Mouse (Mus musculus): ENCODE data around the gene Itgad. TPM values are rescaled to one million over a fixed set of nuclear protein-coding genes. Genes with fewer than 3 reads are reported as not detected.

Itgad gene
- polyA plus RNA-seq, 1 experiment from 2014 or later, result not detected

DNA sequence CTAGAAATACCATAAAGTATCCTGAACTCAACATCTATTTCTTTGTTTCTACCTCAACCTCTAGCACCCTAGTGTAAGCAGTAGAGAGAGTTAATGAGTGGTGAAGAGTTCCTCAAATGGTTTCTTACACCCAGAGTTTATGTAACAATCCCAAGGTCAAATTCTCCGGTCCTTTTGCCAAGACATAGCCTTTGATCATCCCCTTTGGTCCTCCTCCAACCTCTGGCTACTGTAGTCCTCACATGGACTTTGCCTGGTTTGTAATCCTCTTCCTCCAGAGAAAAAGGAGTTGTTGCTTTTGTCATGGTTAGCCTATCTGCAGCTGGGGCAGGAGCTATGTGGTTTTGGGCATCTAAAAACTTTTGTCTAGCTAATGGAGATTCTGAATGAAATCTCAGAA lies 81.3 kb downstream of the Itgad start:
- Histone ChIP-seq H3K36me3 (ENCODE audit: control insufficient read depth, insufficient read depth, low read length) (peaks cover 10% of the 10 kb centered on the region), H3K9me3 (ENCODE audit: control insufficient read depth, low read length) (no peaks in the 10 kb centered on the region), H3K4me3 (ENCODE audit: low read depth, low read length) (no peak overlapping the region), H3K4me1 (replicated peaks; ENCODE audit: control insufficient read depth, insufficient read depth) (no peaks in the 10 kb centered on the region; the same call in 1 of the 2 replicates), H3K27me3 (ENCODE audit: control insufficient read depth, insufficient read depth, low read length) (no peaks in the 10 kb centered on the region), H3K9ac (ENCODE audit: low read length) (no peak overlapping the region), H3K27ac (replicated peaks) (no peak overlapping the region), H3K4me2 (replicated peaks; ENCODE audit: low read depth) (no peak overlapping the region)
- WGBS, result 64% methylated on average over 1 of the region's 1 CpGs
- DNase-seq (ENCODE audit: low spot score), result no peak
- ATAC-seq (ENCODE audit: low FRiP score, low TSS enrichment), result no peak
- no peak for TF ChIP-seq CTCF (IDR thresholded peaks at IDR 0.05; ENCODE audit: low read depth)
- TF ChIP-seq EP300 (optimal IDR thresholded peaks at IDR 0.05), result no peak

GRCm38 (mm10) chr7:128236426-128236825 lies 82.2 kb downstream of the Itgad start:
- no peak for ATAC-seq (ENCODE audit: low FRiP score, low TSS enrichment)
- Histone ChIP-seq H3K27me3 (ENCODE audit: control insufficient read depth, insufficient read depth, low read length) (no peaks in the 10 kb centered on the region), H3K9ac (ENCODE audit: low read length) (peak overlapping the region; percentile 89; the same call in 1 of the 2 replicates), H3K4me1 (replicated peaks; ENCODE audit: control insufficient read depth, insufficient read depth) (no peaks in the 10 kb centered on the region; the same call in 1 of the 2 replicates), H3K27ac (replicated peaks) (no peak overlapping the region; the same call in 1 of the 2 replicates), H3K4me3 (ENCODE audit: low read depth, low read length) (no peak overlapping the region), H3K9me3 (ENCODE audit: control insufficient read depth, low read length) (no peaks in the 10 kb centered on the region), H3K36me3 (ENCODE audit: control insufficient read depth, insufficient read depth, low read length) (peaks cover 16% of the 10 kb centered on the region), H3K4me2 (replicated peaks; ENCODE audit: low read depth) (no peak overlapping the region; the same call in 1 of the 2 replicates)
- WGBS, result 96% methylated on average over 13 of the region's 13 CpGs
- no peak for DNase-seq (ENCODE audit: low spot score)
- no peak for TF ChIP-seq EP300 (optimal IDR thresholded peaks at IDR 0.05)
- TF ChIP-seq CTCF (IDR thresholded peaks at IDR 0.05; ENCODE audit: low read depth), result no peak

DNA sequence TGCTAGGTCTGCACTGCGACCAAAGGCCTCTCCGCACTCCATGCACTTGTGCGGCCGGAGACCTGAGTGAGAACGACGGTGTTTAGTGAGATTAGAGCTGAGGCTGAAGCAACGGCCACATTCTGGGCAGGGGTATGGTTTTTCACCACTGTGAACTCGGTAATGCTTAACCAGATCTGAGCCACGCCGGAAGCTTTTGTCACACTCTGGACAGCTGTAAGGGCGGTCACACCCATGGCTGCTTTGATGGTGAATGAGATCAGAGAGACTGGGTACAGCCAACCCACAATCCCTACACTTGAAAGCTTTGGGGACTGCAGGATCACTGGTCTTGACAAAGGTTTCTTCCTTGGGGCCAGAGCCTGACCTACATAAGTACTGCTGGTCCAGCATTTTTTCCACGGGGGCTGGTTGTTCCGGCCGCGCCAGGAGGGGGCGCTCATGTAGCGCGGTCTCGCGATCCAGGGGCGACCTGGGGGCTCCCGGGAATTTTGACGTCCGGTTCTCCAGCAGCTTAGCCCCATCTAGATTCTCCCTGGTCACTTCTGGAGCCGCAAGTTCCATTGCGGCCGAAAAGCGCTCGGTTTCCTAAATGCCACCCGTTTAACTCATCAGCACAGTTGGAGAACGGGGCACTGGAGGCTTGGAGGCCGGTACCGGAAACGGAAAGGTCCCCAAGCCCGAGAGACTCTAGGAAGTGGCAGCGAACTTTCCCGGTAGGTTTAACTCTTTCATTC lies 82.8 kb downstream of the Itgad start, which contains the start of gene Armc5:
Gene Armc5, plus strand, starts transcription at position 487 of the 737 bp plus-strand sequence.
- H3K4me1 ChIP-seq (replicated peaks; ENCODE audit: control insufficient read depth, insufficient read depth), result no peaks in the 10 kb centered on the region; the same call in 1 of the 2 replicates
- ATAC-seq (ENCODE audit: low FRiP score, low TSS enrichment), result peak; percentile 40
- 22% methylated on average over 37 of the region's 37 CpGs for WGBS

DNA sequence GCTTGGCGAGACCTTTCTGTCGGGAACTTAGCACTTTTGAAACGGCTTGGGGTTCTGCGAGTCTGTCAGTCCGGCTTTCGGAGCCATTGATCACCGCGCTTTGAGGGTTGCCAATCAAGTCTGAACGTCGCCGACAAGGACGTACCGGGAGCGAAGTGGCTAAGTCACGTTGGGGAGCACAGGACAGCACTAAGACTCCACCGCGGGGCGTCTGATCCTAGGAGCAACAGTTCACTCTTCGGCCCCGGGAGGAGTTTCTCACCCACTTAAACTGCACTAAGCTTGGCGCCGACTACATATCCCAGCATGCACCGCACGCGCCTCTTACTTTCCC lies 83.4 kb downstream of the Itgad start:
- Histone ChIP-seq H3K9ac (ENCODE audit: low read length) (peak overlapping the region; percentile 89), H3K9me3 (ENCODE audit: control insufficient read depth, low read length) (no peaks in the 10 kb centered on the region), H3K36me3 (ENCODE audit: control insufficient read depth, insufficient read depth, low read length) (peaks cover 22% of the 10 kb centered on the region), H3K4me1 (replicated peaks; ENCODE audit: control insufficient read depth, insufficient read depth) (no peaks in the 10 kb centered on the region; the same call in 1 of the 2 replicates), H3K27me3 (ENCODE audit: control insufficient read depth, insufficient read depth, low read length) (no peaks in the 10 kb centered on the region), H3K4me3 (ENCODE audit: low read depth, low read length) (peak overlapping the region; percentile 71), H3K27ac (replicated peaks) (peak overlapping the region; percentile 98), H3K4me2 (replicated peaks; ENCODE audit: low read depth) (peak overlapping the region; percentile 81)
- ATAC-seq (ENCODE audit: low FRiP score, low TSS enrichment), result no peak
- under 1% methylated on average over 25 of the region's 25 CpGs for WGBS
- no peak for DNase-seq (ENCODE audit: low spot score)
- TF ChIP-seq EP300 (optimal IDR thresholded peaks at IDR 0.05) (peak; percentile 48), CTCF (IDR thresholded peaks at IDR 0.05; ENCODE audit: low read depth) (no peak)

More for the DNA sequence above, 82.8 kb downstream of the Itgad start, which contains the start of gene Armc5:
- Histone ChIP-seq H3K9me3 (ENCODE audit: control insufficient read depth, low read length) (no peaks in the 10 kb centered on the region), H3K4me3 (ENCODE audit: low read depth, low read length) (peak within 1 kb of the TSS; percentile 71), H3K36me3 (ENCODE audit: control insufficient read depth, insufficient read depth, low read length) (peaks cover 18% of the 10 kb centered on the region), H3K27me3 (ENCODE audit: control insufficient read depth, insufficient read depth, low read length) (no peaks in the 10 kb centered on the region), H3K27ac (replicated peaks) (peak within 1 kb of the TSS; percentile 98), H3K4me2 (replicated peaks; ENCODE audit: low read depth) (peak within 1 kb of the TSS; percentile 81), H3K9ac (ENCODE audit: low read length) (peak within 1 kb of the TSS; percentile 89)
- DNase-seq (ENCODE audit: low spot score), result peak; percentile 84
- peak; percentile 86 for TF ChIP-seq CTCF (IDR thresholded peaks at IDR 0.05; ENCODE audit: low read depth)
- TF ChIP-seq EP300 (optimal IDR thresholded peaks at IDR 0.05), result no peak

DNA sequence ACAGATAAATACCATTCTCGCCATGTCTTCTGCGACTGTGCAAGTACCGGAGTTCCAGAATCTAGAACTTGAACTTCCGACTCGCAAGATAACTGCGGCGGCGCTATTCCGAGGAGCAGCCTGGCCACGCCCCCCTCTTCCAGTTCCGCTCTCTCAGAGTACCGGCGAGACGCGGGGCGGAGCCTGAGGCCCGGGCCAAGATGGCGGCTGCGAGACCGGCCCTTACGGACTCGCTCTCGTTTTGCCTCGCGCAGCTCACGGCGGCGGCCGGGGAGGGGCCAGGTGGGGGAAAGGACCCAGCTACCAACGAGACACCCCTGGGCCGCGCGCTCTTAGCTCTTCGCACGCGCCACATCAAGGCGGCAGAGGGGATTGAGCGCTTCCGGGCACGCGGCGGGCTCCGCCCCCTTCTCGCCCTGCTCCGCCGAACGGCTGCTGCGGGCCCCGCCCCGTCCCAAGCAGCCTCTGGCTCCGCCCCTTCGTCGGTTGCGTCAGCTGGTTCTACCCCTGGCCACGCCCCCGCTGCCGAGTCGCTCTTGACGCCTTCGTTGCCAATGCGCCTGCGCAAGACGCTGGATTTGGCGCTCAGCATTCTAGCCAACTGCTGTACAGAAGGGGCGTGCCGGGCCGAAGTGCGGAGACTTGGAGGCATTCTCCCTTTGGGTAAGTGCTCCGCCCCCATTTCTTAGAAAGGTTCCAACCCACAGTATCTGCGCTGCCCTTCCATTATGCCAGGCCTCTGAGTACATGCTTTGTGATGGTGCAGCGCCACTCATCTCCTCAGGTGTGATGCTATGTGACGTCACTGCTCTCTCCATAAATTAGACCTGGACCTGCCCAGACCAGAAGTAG lies 84.0 kb downstream of the Itgad start, which contains the start of gene 9130023H24Rik:
Gene 9130023H24Rik, minus strand, starts transcription at position 105 of the 852 bp plus-strand sequence.
- Histone ChIP-seq H3K36me3 (ENCODE audit: control insufficient read depth, insufficient read depth, low read length) (peaks cover 25% of the 10 kb centered on the region), H3K9ac (ENCODE audit: low read length) (peak within 1 kb of the TSS; percentile 89), H3K4me1 (replicated peaks; ENCODE audit: control insufficient read depth, insufficient read depth) (no peaks in the 10 kb centered on the region; the same call in 1 of the 2 replicates), H3K4me3 (ENCODE audit: low read depth, low read length) (peak within 1 kb of the TSS; percentile 71), H3K27me3 (ENCODE audit: control insufficient read depth, insufficient read depth, low read length) (no peaks in the 10 kb centered on the region), H3K27ac (replicated peaks) (peak within 1 kb of the TSS; percentile 98), H3K4me2 (replicated peaks; ENCODE audit: low read depth) (peak within 1 kb of the TSS; percentile 81), H3K9me3 (ENCODE audit: control insufficient read depth, low read length) (no peaks in the 10 kb centered on the region)
- DNase-seq (ENCODE audit: low spot score) (peak; percentile 100), ATAC-seq (ENCODE audit: low FRiP score, low TSS enrichment) (peak; percentile 89)
- WGBS, result under 1% methylated on average over 71 of the region's 72 CpGs
- TF ChIP-seq CTCF (IDR thresholded peaks at IDR 0.05; ENCODE audit: low read depth), result peak; percentile 60
- no peak for TF ChIP-seq EP300 (optimal IDR thresholded peaks at IDR 0.05)

Data from stomach, postnatal 0 days (tissue).